Mouse (Mus musculus) megakaryocyte, embryonic 14.5 days (primary cell): ENCODE results near the gene Cldn4.

Experiments used
- FLI1 ChIP-seq: IDR thresholded peaks from 2 replicates; pipeline ENCODE4 v1.6.1; 2012; ENCODE audit warnings: low read length, inconsistent platforms, mixed read lengths
- GATA1 ChIP-seq: IDR thresholded peaks from 3 replicates; pipeline ENCODE4 v1.6.1; 2012; ENCODE audit warnings: mixed read lengths, low read length, inconsistent platforms, borderline replicate concordance

DNA sequence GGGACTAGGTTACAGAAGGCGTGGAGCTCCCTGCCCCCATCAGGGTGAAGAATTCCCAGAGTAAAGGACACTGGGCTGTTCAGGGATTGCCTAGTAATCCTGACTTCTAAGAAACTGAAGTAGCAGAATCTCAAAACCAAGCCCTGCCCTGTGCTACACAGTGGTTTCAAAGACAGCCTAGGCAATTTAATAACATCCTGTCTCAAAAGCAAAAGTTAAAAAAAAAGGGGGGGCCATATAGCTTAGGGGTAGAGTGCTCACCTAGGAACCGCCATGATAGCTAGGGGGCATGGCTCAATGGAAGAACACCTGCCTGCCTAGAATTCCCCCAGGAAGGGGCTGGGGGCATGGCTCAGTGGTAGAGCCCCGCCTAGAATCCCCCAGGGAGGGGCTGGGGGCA lies 7.7 kb downstream of the Cldn4 start:
- no peak for TF ChIP-seq GATA1
- TF ChIP-seq FLI1, result no peak
